Mouse (Mus musculus): ENCODE measurements around the gene Tom1l2. TPM values are rescaled to one million over a fixed set of nuclear protein-coding genes. Genes with fewer than 3 reads are reported as not detected.

The Tom1l2 gene
- total and polyA plus RNA-seq, 3 experiments = 4.8 to 10.4 (median 10.4) TPM

GRCm38 (mm10) chr11:60209217-60209932, 143.3 kb downstream of the Tom1l2 start:
- peak overlapping the region; percentile 56 to 80 (median 62) for H3K4me3 ChIP-seq (replicated peaks in 1 of 3; ENCODE audit: low read depth in 2 of 3, low read length in 2 of 3, poor library complexity in 1 of 3)
- no peaks in the 10 kb centered on the region for H3K9me3 ChIP-seq (replicated peaks; ENCODE audit: low read length)
- peaks cover 32 to 71% of the 10 kb centered on the region in 2 experiments for H3K36me3 ChIP-seq (replicated peaks in 1 of 2; ENCODE audit: control insufficient read depth in 1 of 2, insufficient read depth in 1 of 2, low read length in 1 of 2)
- H3K4me2 ChIP-seq (ENCODE audit: insufficient read depth, low read depth, poor library complexity, severe bottlenecking) = peak overlapping the region; percentile 89
- H3K79me2 ChIP-seq (replicated peaks; ENCODE audit: control insufficient read depth, extremely low read depth, insufficient read depth, poor library complexity, severe bottlenecking) = peaks cover 43% of the 10 kb centered on the region
- in situ Hi-C loops (cut with MboI; ENCODE audit: low pct_ligation_motif_present, low pct_unique_long_range_greater_than_20kb, low sequenced_read_pairs) = no loop called here
- dilution Hi-C loops (cut with MboI; ENCODE audit: extremely low pct_ligation_motif_present, extremely low pct_unique_long_range_greater_than_20kb, low sequenced_read_pairs) = no loop called here
- 0 out of 2 replicates have a peak overlapping the region, but pooled peaks have one; percentile 7 for H3K27ac ChIP-seq (ENCODE audit: insufficient read depth, low read depth)
- H3K9ac ChIP-seq (ENCODE audit: insufficient read depth, low read depth) = peak overlapping the region; percentile 87
- no peaks in the 10 kb centered on the region for H3K27me3 ChIP-seq (replicated peaks)
- TF ChIP-seq CHD1 (IDR thresholded peaks at IDR 0.05; ENCODE audit: low read depth, low read length) (0 out of 2 replicates have a peak, but pooled peaks have one; percentile 77), SMC3 (IDR thresholded peaks at IDR 0.05; ENCODE audit: low read depth, low read length) (peak; percentile 42), NELFE (IDR thresholded peaks at IDR 0.05; ENCODE audit: low read depth, low read length) (no peak), MXI1 (IDR thresholded peaks at IDR 0.05; ENCODE audit: low read depth, low read length) (peak; percentile 29), MAZ (IDR thresholded peaks at IDR 0.05; ENCODE audit: low read depth, low read length) (0 out of 2 replicates have a peak, but pooled peaks have one; percentile 41), CTCF (conservative IDR thresholded peaks at IDR 0.05 in 1 of 2, IDR thresholded peaks at IDR 0.05 in 1 of 2; ENCODE audit: low read depth in 2 of 2, low read length in 2 of 2) (peak in 1 of 2 experiments; percentile 60; a peak in 2 of 4 replicates), RAD21 (IDR thresholded peaks at IDR 0.05; ENCODE audit: low read depth, low read length) (peak; percentile 29), TCF12 (IDR thresholded peaks at IDR 0.05; ENCODE audit: low read depth, low read length) (no peak), MEF2A (IDR thresholded peaks at IDR 0.05; ENCODE audit: borderline replicate concordance, low read depth, low read length) (no peak), MYC (IDR thresholded peaks at IDR 0.05; ENCODE audit: low read depth, low read length) (0 out of 2 replicates have a peak, but pooled peaks have one; percentile 39)
- no peak for DNase-seq (ENCODE audit: extremely low read depth)
- peaks cover 28 to 66% of the 10 kb centered on the region in 2 experiments for H3K4me1 ChIP-seq (ENCODE audit: control insufficient read depth in 1 of 2, insufficient read depth in 2 of 2)

- in situ Hi-C loops (cut with MboI; ENCODE audit: low pct_ligation_motif_present, low pct_unique_long_range_greater_than_20kb, low sequenced_read_pairs) (no loop called here), dilution Hi-C loops (cut with MboI; ENCODE audit: extremely low pct_ligation_motif_present, extremely low pct_unique_long_range_greater_than_20kb, low sequenced_read_pairs) (no loop called here)
- no peak for TF ChIP-seq HCFC1 (IDR thresholded peaks at IDR 0.05; ENCODE audit: low read depth, low read length)
- Histone ChIP-seq H3K27ac (ENCODE audit: insufficient read depth, low read depth) (0 out of 2 replicates have a peak overlapping the region, but pooled peaks have one; percentile 7), H3K79me2 (replicated peaks; ENCODE audit: control insufficient read depth, extremely low read depth, insufficient read depth, poor library complexity, severe bottlenecking) (peaks cover 43% of the 10 kb centered on the region), H3K27me3 (replicated peaks) (no peaks in the 10 kb centered on the region), H3K4me3 (replicated peaks in 1 of 3; ENCODE audit: low read depth in 2 of 3, low read length in 2 of 3, poor library complexity in 1 of 3) (peak overlapping the region in 2 of 3 experiments; percentile 56 to 62), H3K36me3 (replicated peaks in 1 of 2; ENCODE audit: control insufficient read depth in 1 of 2, insufficient read depth in 1 of 2, low read length in 1 of 2) (peaks cover 38 to 75% of the 10 kb centered on the region in 2 experiments), H3K4me2 (ENCODE audit: insufficient read depth, low read depth, poor library complexity, severe bottlenecking) (peak overlapping the region; percentile 89), H3K9ac (ENCODE audit: insufficient read depth, low read depth) (peak overlapping the region; percentile 87; the same call in 1 of the 2 replicates), H3K4me1 (ENCODE audit: control insufficient read depth in 1 of 2, insufficient read depth in 2 of 2) (peaks cover 28 to 66% of the 10 kb centered on the region in 2 experiments), H3K9me3 (replicated peaks; ENCODE audit: low read length) (no peaks in the 10 kb centered on the region)
- no peak for DNase-seq (ENCODE audit: extremely low read depth)
Observed at GRCm38 (mm10) chr11:60208712-60209111, 144.0 kb downstream of the Tom1l2 start.

DNA sequence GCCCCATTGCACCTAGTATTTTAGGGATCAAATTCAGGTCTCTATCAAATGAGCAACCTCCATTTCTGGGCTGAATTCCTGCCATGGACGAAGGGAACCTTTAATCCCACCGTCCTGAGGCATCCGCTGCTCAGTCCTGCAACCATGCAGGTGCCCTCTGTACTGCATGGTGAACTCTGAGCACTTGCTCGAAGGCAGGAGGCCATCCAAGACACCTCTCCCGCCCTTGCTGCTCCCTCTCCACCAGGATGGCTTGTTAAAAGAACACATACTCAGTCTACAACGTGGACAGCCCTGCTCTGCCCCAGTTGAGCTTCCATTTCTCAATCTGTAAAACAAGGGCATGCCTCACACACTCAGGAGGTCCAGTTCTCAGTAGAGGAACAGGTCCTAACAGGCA, 144.5 kb downstream of the Tom1l2 start:
- Histone ChIP-seq H3K27ac (ENCODE audit: insufficient read depth, low read depth) (no peak overlapping the region), H3K9me3 (replicated peaks; ENCODE audit: low read length) (no peaks in the 10 kb centered on the region), H3K9ac (ENCODE audit: insufficient read depth, low read depth) (peak overlapping the region; percentile 87; the same call in 1 of the 2 replicates), H3K36me3 (replicated peaks in 1 of 2; ENCODE audit: control insufficient read depth in 1 of 2, insufficient read depth in 1 of 2, low read length in 1 of 2) (peaks cover 43 to 75% of the 10 kb centered on the region in 2 experiments), H3K4me1 (ENCODE audit: control insufficient read depth in 1 of 2, insufficient read depth in 2 of 2) (peaks cover 28 to 61% of the 10 kb centered on the region in 2 experiments), H3K27me3 (replicated peaks) (no peaks in the 10 kb centered on the region), H3K4me3 (replicated peaks in 1 of 3; ENCODE audit: low read depth in 2 of 3, low read length in 2 of 3, poor library complexity in 1 of 3) (no peak overlapping the region), H3K79me2 (replicated peaks; ENCODE audit: control insufficient read depth, extremely low read depth, insufficient read depth, poor library complexity, severe bottlenecking) (peaks cover 43% of the 10 kb centered on the region), H3K4me2 (ENCODE audit: insufficient read depth, low read depth, poor library complexity, severe bottlenecking) (peak overlapping the region; percentile 89; the same call in 1 of the 2 replicates)
- in situ Hi-C loops (cut with MboI; ENCODE audit: low pct_ligation_motif_present, low pct_unique_long_range_greater_than_20kb, low sequenced_read_pairs) = no loop called here
- dilution Hi-C loops (cut with MboI; ENCODE audit: extremely low pct_ligation_motif_present, extremely low pct_unique_long_range_greater_than_20kb, low sequenced_read_pairs) = no loop called here
- no peak for DNase-seq (ENCODE audit: extremely low read depth)
- TF ChIP-seq ZMIZ1 (IDR thresholded peaks at IDR 0.05; ENCODE audit: low read depth, low read length) = no peak
- no peak for TF ChIP-seq ZNF384 (IDR thresholded peaks at IDR 0.05; ENCODE audit: low read depth, low read length)
- no peak for TF ChIP-seq USF1 (IDR thresholded peaks at IDR 0.05; ENCODE audit: low read depth, low read length)
